In genomic region chr9:57574397-57574796, GRCm38 (mm10) we compare ENCODE assay signal across 26 mouse cellular contexts. TPM values are rescaled to one million over a fixed set of nuclear protein-coding genes. Genes with fewer than 3 reads are reported as not detected.
"Had no signal": no experiment of that assay in that cellular context is flagged by ENCODE, and none has a peak within 500 bp of the region (broad histone marks: within the 10 kb centered on the region; RNA-seq: fewer than 3 reads in every experiment).

No protein-coding gene starts in this region.

- H3K27ac ChIP-seq: liver, embryonic 14.5 days; lung, embryonic 15.5 days; macrophage; midbrain, embryonic 13.5 days; midbrain, embryonic 15.5 days; neural tube, embryonic 13.5 days; neural tube, embryonic 15.5 days; stomach, embryonic 15.5 days; stomach, postnatal 0 days had no signal

- H3K4me3 ChIP-seq: lung, embryonic 15.5 days; midbrain, embryonic 13.5 days; midbrain, embryonic 15.5 days; neural tube, embryonic 13.5 days; neural tube, embryonic 15.5 days; stomach, embryonic 15.5 days had no signal

- DNase-seq: lung, adult 2 months; lung, postnatal 14 days; lung, postnatal 36 days; retina, postnatal 1 day; right cerebral cortex, adult 18-20 months; right cerebral cortex, postnatal 25 days; right cerebral cortex, postnatal 4 days; thymus, adult 2 months; thymus, postnatal 25 days; thymus, postnatal 4 days had no signal

- ATAC-seq: lung, postnatal 0 days; midbrain, embryonic 13.5 days; midbrain, embryonic 15.5 days had no signal

- H3K27me3 ChIP-seq: lung, embryonic 15.5 days; midbrain, embryonic 13.5 days; midbrain, embryonic 15.5 days; neural tube, embryonic 13.5 days; neural tube, embryonic 15.5 days; stomach, embryonic 15.5 days had no signal

- H3K9me3 ChIP-seq: lung, embryonic 15.5 days; midbrain, embryonic 13.5 days; midbrain, embryonic 15.5 days; neural tube, embryonic 13.5 days; neural tube, embryonic 15.5 days; stomach, embryonic 15.5 days had no signal

- H3K4me1 ChIP-seq: lung, embryonic 15.5 days; midbrain, embryonic 13.5 days; midbrain, embryonic 15.5 days; neural tube, embryonic 13.5 days; neural tube, embryonic 15.5 days; stomach, embryonic 15.5 days had no signal

RNA-seq across cellular contexts. Expression of gene Cplx3, which starts 31.7 kb away (rescaled TPM):
- total RNA-seq: megakaryocyte progenitor cell, adult 5-6 weeks; midbrain, postnatal 0 days; monocyte, adult 5-6 weeks had no signal
- polyA plus RNA-seq: liver, embryonic 14.5 days; liver, embryonic 16.5 days; lung, adult 2 months; lung, embryonic 15.5 days; lung, postnatal 0 days; macrophage; neural tube, embryonic 13.5 days; spleen, adult 2 months; stomach, embryonic 15.5 days; stomach, postnatal 0 days; urinary bladder, adult 2 months had no signal
